ENCODE assay signal across 8 mouse cellular contexts in genomic region chr2:161109398-161109821, GRCm38 (mm10). TPM values are rescaled to one million over a fixed set of nuclear protein-coding genes. Genes with fewer than 3 reads are reported as not detected.
DNase-seq lines count a peak whose midpoint lies in the region; ATAC-seq lines count a peak whose summit lies in the region.

No protein-coding gene starts in this region.

- DNase-seq in frontal cortex, postnatal 36 days (ENCODE audit: low spot score in 2 of 2) = peak; percentile 71 to 78
- no peak for DNase-seq in frontal cortex, postnatal 25 days (ENCODE audit: low spot score in 2 of 2)
- peak; percentile 67 for DNase-seq in right cerebral cortex, adult 18-20 months
- no peak for DNase-seq in right cerebral cortex, postnatal 10 days (ENCODE audit: low spot score in 2 of 2)
- DNase-seq in urinary bladder, postnatal 25 days (ENCODE audit: low spot score) = no peak
- DNase-seq in gastrocnemius, postnatal 10 days = no peak

- peak; percentile 26 for ATAC-seq in hindbrain, embryonic 16.5 days
- ATAC-seq in midbrain, embryonic 15.5 days (replicated peaks) = peak; percentile 76

- peak overlapping the region; percentile 59 for H3K4me2 ChIP-seq in hindbrain, embryonic 16.5 days (ENCODE audit: low read length)
- peak overlapping the region; percentile 70 for H3K4me2 ChIP-seq in midbrain, embryonic 15.5 days

- WGBS in hindbrain, embryonic 16.5 days = 0% methylated on average over 26 of the region's 26 CpGs
- WGBS in midbrain, embryonic 15.5 days = under 1% methylated on average over 26 of the region's 26 CpGs

- H3K4me3 ChIP-seq in hindbrain, embryonic 16.5 days (ENCODE audit: low read length) = peak overlapping the region; percentile 81
- H3K4me3 ChIP-seq in midbrain, embryonic 15.5 days = peak overlapping the region; percentile 77

- H3K36me3 ChIP-seq in hindbrain, embryonic 16.5 days (ENCODE audit: control insufficient read depth, insufficient read depth, low read length) = no peaks in the 10 kb centered on the region
- H3K36me3 ChIP-seq in midbrain, embryonic 15.5 days (replicated peaks) = no peaks in the 10 kb centered on the region

- no peaks in the 10 kb centered on the region for H3K9me3 ChIP-seq in hindbrain, embryonic 16.5 days (ENCODE audit: control insufficient read depth, low read length)
- H3K9me3 ChIP-seq in midbrain, embryonic 15.5 days = no peaks in the 10 kb centered on the region

- H3K27me3 ChIP-seq in hindbrain, embryonic 16.5 days (replicated peaks; ENCODE audit: control insufficient read depth, insufficient read depth, low read length) = no peaks in the 10 kb centered on the region
- no peaks in the 10 kb centered on the region for H3K27me3 ChIP-seq in midbrain, embryonic 15.5 days (replicated peaks)

- H3K27ac ChIP-seq in hindbrain, embryonic 16.5 days (ENCODE audit: low read depth, low read length) = peak overlapping the region; percentile 89
- H3K27ac ChIP-seq in midbrain, embryonic 15.5 days = peak overlapping the region; percentile 91

- peak overlapping the region; percentile 74 for H3K9ac ChIP-seq in hindbrain, embryonic 16.5 days (ENCODE audit: low read depth, low read length)
- peak overlapping the region; percentile 69 for H3K9ac ChIP-seq in midbrain, embryonic 15.5 days

- H3K4me1 ChIP-seq in hindbrain, embryonic 16.5 days (ENCODE audit: control insufficient read depth, insufficient read depth, low read depth, low read length) = peaks cover 23% of the 10 kb centered on the region
- H3K4me1 ChIP-seq in midbrain, embryonic 15.5 days = peaks cover 26% of the 10 kb centered on the region

RNA-seq across cellular contexts. Expression of gene Chd6, which starts 0.5 kb away (rescaled TPM):
- 27.2 and 29.8 TPM in 2 replicates for polyA plus RNA-seq in hindbrain, embryonic 16.5 days (2015; fragmentation: Nextera tagmentation; extraction: Ambion mirVana)
- polyA plus RNA-seq in midbrain, embryonic 15.5 days (2015; fragmentation: Nextera tagmentation; extraction: Ambion mirVana) = 36.9 and 40.8 TPM in 2 replicates
- 10 to 100 TPM; 18.6 to 27.2 TPM for total RNA-seq in gastrocnemius, postnatal 10 days (2021)

Comparison
In these comparisons a context has a peak if more than half of its experiments do, and no peak if none do; other contexts are left out.
1. DNase-seq: peak in frontal cortex, postnatal 36 days (2 of 2) and right cerebral cortex, adult 18-20 months (single experiment); none in frontal cortex, postnatal 25 days (0 of 2), right cerebral cortex, postnatal 10 days (0 of 2), urinary bladder, postnatal 25 days (single experiment) and gastrocnemius, postnatal 10 days (single experiment).